Mouse (Mus musculus): ENCODE measurements around the gene Synrg. TPM values are rescaled to one million over a fixed set of nuclear protein-coding genes. Genes with fewer than 3 reads are reported as not detected.

Synrg gene
- 10 to 100 TPM; 43.0 to 49.4 TPM for total RNA-seq (2021)
- long read RNA-seq, experiment 1, partial matches to known transcripts = 3 of 13 reads
- long read RNA-seq, experiment 1, other reads (novel, unspliced or antisense) = 8 of 13 reads
- long read RNA-seq, experiment 2, partial matches to known transcripts = 14 of 36 reads
- long read RNA-seq, experiment 2, other reads (novel, unspliced or antisense) = 21 of 36 reads

GRCm38 (mm10) chr11:83963991-83964921, at the start of gene Synrg:
Synrg (plus strand) TSS chr11:83964428.
- peak; percentile 88 to 95 for DNase-seq (ENCODE audit: low spot score in 2 of 2)

GRCm38 (mm10) chr11:83914501-83914900, 49.7 kb upstream of the Synrg start:
- no peak for DNase-seq (ENCODE audit: low spot score in 2 of 2)

DNA sequence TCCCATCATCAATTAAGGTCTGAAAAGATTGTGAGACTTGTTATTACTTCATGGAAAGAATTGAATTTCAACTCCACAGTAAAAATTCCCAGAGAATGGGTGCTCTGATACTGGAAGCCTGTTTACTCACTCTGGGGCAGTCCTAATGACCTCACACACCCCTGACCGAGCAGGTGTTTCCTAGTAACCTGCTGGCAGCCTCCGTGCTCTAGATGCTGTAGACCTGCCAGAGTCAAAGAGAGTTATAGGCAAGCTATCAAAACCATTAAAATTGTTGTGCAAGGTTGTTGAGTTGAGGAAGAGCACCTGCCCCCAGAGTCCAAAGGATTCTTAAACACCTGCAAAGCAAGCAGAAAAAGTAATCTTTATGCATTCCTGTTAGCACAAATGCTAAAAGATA, 41.6 kb upstream of the Synrg start:
- no peak for DNase-seq (ENCODE audit: low spot score in 2 of 2)

DNA sequence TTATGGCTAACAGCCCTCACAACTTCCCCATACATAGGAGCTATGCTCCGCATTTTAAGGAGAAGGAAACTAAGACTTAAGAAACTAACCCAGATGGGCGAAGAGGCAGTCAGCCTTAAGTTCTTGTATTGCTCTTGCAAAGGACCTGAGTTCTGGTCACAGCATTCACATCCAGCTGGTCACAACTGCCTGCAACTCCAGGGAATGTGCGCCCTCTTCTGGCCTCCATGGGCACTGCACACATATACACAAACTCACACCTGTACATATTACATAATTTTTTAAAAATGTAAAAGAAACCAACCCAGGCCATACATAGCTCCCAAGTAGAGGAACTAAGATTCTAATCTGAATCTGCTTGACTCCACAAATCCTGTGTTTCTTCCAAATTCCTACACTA, 37.1 kb upstream of the Synrg start:
- DNase-seq (ENCODE audit: low spot score in 2 of 2) = no peak

GRCm38 (mm10) chr11:83932506-83933106, 31.6 kb upstream of the Synrg start:
- DNase-seq (ENCODE audit: low spot score in 2 of 2) = no peak

DNA sequence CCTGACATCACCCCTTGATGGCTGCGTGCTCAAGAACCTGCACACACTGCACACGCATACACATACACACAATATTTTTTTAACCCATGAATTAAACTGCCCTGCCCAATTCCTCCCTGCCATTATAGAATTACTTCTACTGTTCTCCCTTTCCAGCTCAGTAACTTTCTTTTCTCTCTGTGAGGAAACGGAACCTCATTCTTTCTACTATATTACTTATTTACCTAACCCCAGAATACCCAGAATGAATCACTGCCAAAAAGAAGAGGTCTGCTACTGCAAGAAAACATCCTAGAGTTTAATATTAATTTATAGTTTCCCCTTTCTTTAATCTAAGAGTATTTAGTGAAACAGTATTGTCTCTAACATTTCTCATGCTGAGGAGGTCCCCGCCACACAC, 30.9 kb upstream of the Synrg start:
- DNase-seq (ENCODE audit: low spot score in 2 of 2) = no peak

DNA sequence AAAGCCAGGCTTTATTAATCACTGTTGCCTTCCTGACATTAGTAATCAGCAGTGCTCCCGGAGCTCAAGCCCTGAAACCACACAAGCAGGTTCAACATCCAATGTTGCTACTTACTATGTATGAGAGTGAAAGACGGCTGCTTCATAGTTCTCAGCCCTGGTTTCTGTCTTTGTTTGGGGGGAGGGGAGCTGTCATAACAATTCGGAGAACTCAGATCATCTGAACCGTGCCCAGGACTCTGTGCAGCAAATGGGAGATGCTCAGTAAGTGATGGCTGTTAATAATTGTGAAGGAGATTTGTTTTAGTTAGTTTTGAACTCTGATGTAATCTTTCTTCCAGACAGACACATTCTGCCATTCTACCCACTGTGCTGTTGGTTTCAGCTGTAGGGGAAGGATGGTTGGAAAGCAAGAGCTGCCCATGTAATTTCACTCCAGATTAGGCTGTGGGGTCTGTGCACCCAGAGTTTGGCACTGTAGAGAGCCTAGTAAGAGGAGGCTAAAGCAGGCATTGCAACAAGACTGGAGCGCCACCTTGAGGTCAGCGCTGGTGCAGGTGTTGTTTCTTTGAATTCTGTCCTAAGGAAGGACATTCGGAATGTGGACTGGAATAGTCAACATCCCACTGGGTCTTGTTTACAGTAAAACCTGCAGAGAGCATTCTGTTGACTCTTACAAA, 28.1 kb upstream of the Synrg start:
- DNase-seq (ENCODE audit: low spot score in 2 of 2) = peak; percentile 75 to 79

- DNase-seq (ENCODE audit: low spot score in 2 of 2) = no peak
Observed at GRCm38 (mm10) chr11:83938556-83938955, 25.7 kb upstream of the Synrg start.

GRCm38 (mm10) chr11:83941950-83942840, 22.0 kb upstream of the Synrg start, which contains the start of gene Ddx52:
Ddx52 (plus strand) TSS chr11:83942062.
- DNase-seq (ENCODE audit: low spot score in 2 of 2) = peak; percentile 83 to 87

DNA sequence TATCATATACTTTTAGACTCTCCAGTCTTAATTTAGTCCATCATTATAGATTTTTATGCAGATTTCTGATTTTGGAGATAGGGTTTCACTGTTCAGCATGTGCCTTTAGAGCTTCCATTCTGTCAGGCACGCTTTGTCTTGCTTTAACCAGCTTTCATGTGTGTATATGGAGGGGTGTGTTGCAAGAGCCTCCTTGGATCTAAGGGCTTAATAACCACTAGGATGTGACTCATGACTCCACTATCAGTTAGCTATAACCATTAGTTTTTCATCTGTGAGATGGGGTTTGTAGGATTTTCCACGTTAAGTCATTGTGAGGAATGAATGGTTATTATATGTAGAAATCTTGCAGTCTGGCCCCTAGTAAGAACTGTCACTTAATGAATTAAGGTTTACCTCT, 7.4 kb upstream of the Synrg start:
- DNase-seq (ENCODE audit: low spot score in 2 of 2) = no peak

GRCm38 (mm10) chr11:83961983-83962382, 2.2 kb upstream of the Synrg start:
- no peak for DNase-seq (ENCODE audit: low spot score in 2 of 2)

DNA sequence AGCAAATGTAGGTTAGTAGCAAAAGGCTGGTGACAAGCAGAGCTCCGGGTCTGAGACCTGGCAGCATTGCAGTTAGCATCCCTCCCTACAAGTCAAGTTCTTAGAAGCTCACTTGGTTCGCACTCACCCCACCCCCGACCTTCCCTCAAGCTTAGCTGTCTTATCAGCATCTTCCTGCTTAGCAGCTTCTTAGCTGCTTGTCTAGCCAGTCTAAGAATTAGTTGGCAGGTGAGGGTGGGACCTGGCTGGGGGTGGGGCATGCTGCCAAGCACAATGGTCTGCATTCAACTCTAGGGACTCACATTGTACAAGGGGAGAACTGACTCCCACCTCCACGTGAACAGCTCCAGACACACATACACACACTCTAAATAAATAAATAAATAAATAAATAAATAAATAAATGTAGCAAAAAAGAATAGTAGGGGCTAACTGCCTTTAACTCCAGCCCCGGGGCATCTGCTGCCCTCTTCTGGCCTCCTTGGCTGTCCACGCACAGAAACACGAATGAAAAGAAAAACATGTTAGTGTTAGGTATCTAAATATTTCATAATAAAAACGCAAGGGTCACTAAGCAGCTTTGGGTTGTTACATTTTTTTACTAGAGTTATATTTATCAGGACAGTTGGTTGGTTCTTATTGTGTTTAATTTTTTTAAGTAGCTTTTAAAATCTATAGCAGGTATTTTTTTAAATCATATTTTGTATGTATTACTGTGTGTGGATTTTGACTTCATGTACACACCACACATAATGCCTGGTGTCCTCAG, 3.4 kb downstream of the Synrg start:
- DNase-seq (ENCODE audit: low spot score in 2 of 2) = no peak

GRCm38 (mm10) chr11:83968205-83968575, 4.0 kb downstream of the Synrg start:
- no peak for DNase-seq (ENCODE audit: low spot score in 2 of 2)

DNA sequence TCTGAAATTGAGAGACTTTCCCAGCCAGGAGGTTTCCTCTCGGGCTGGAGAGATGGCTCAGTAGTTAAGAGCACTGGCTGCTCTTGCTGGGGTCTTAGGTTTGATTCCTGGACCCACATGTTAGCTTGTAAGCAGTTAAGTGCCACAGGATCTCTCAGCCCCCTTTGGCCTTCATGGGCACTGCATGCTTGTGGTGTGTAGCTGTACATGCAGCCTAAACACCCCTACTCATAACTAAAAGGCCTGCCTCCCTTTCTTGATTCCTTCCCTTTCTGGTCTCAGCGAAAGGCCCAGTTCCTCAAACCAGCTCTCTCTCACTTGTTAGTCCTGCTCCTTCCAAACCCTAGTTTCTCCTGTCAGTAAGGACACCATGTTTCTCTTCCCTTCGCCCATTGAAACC, 4.8 kb downstream of the Synrg start:
- no peak for DNase-seq (ENCODE audit: low spot score in 2 of 2)

DNA sequence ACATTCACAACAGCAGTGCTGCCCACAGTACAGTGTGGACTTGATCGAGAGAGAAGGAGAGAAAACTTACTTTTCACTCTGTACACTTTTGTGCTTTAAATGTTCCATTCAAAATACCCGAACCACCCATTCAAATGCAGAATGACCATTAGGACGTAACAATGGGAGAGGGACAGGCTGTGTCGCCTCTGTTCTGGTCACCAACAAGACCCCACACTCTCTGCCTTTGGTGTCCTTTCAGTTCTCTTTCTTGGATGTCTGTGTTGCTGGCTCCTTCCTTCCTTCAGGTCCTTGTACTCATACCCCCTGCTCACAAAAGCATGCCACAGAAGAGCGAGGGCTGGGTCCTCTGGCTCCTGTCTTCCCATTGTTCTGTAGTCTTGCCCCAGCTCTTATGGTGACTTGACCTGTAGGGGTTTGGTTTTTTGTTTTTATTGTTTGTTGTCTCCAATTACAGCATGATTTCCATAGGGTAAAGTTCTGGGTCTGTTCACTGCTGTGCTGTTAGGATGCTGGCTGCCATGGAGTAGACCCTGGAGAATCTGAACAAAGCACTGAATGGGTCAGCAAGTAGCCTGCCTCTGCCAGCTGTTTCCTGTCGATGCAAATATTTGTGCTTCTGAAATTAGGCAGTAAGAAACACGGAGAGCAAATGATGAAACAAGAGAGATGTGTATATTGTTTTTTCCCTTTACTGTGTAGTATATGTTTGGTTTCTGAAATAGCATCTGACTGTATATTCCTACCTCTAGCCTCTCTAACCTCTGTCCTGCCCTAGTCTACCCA, 10.5 kb downstream of the Synrg start:
- no peak for DNase-seq (ENCODE audit: low spot score in 2 of 2)

DNA sequence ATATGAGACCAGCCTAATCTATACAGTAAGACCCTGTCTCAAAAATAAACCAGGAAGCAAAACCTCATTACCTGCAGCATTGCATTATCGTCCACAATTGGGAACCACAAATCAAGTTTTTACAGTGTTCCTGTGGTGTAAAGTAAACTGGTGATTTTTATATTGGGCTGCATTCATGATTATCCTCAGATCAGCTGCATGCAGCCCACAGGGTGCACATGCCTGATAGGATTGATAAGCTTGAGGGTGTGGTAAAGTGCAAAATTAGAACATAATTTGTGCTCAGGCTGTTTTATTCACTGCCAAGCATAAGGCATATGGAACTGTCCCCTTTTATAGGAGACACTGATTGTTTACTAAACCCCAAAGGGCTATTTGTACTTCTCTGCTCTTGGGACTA, 11.3 kb downstream of the Synrg start:
- DNase-seq (ENCODE audit: low spot score in 2 of 2) = no peak

- no peak for DNase-seq (ENCODE audit: low spot score in 2 of 2)
Observed at GRCm38 (mm10) chr11:83976236-83976977, 12.2 kb downstream of the Synrg start.

DNA sequence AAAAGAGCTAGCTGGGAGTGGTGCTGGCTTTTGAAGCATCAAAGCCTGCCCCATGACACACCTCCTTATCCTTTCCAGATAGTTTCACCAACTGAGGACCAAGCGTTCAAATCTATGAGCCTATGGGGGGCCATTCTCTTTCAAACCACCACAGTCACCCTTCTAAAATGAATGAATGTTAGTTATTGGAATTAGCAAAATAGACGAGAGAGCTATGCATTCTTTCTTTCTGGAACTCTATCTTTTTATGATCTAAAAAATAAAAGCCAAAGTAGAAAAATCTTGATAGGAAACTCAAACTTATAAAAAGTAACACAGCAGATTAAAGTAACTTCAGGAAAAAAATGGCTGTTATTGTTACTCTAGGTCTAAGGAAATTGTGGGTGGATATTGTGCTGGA, 13.6 kb downstream of the Synrg start:
- no peak for DNase-seq (ENCODE audit: low spot score in 2 of 2)

Data from adrenal gland, adult 18-20 months (tissue).